Mouse (Mus musculus) regulatory T cell (primary cell): ENCODE results near the gene A2ml1.
"Not testable (repeated sequence)": the region's sequence is repeated elsewhere in the genome, so short reads cannot be mapped to it uniquely, and the experiment has no call there.

Experiments
- in situ Hi-C: fragments of 300-600 bp; cut with MboI, MseI; formaldehyde crosslinking; loops from one replicate; pipeline ENCODE4 v1.15.1; 2025; ENCODE audit warnings: high pct_unique_total_duplicates

A2ml1 gene

GRCm38 (mm10) chr6:128581508-128581907 lies at the start of gene A2ml1:
Gene A2ml1, minus strand, starts transcription at chr6:128581608.
- in situ Hi-C loops = no loop called here

- in situ Hi-C loops = not testable (repeated sequence)
Observed at GRCm38 (mm10) chr6:128629771-128630739, 48.6 kb upstream of the A2ml1 start.

- in situ Hi-C loops = not testable (repeated sequence)
Observed at GRCm38 (mm10) chr6:128625246-128625645, 43.8 kb upstream of the A2ml1 start.

- in situ Hi-C loops = loop anchor here (25.0 kb wide), 1 partner anchor 1513 kb away; the partner anchor contains the start of gene Klra8
Observed at GRCm38 (mm10) chr6:128624425-128624824, 43.0 kb upstream of the A2ml1 start.

GRCm38 (mm10) chr6:128623433-128623832 lies 42.0 kb upstream of the A2ml1 start, which contains the start of gene Klrb1a:
Gene Klrb1a, minus strand, starts transcription at chr6:128623533.
- in situ Hi-C loops = loop anchor here (25.0 kb wide), 1 partner anchor 1514 kb away; the partner anchor contains the start of gene Klra8

GRCm38 (mm10) chr6:128622733-128623132 lies 41.3 kb upstream of the A2ml1 start:
- in situ Hi-C loops = loop anchor here (25.0 kb wide), 1 partner anchor 1515 kb away; the partner anchor contains the start of gene Klra8

- in situ Hi-C loops = loop anchor here (25.0 kb wide), 1 partner anchor 1531 kb away; the partner anchor contains the start of gene Klra8
Observed at GRCm38 (mm10) chr6:128606350-128606749, 24.9 kb upstream of the A2ml1 start.

GRCm38 (mm10) chr6:128604512-128604911 lies 23.1 kb upstream of the A2ml1 start:
- in situ Hi-C loops = loop anchor here (25.0 kb wide), 1 partner anchor 1533 kb away; the partner anchor contains the start of gene Klra8

GRCm38 (mm10) chr6:128602463-128603201 lies 21.2 kb upstream of the A2ml1 start:
- in situ Hi-C loops = loop anchor here (25.0 kb wide), 1 partner anchor 1535 kb away; the partner anchor contains the start of gene Klra8

GRCm38 (mm10) chr6:128602026-128602425 lies 20.6 kb upstream of the A2ml1 start:
- in situ Hi-C loops = loop anchor here (25.0 kb wide), 1 partner anchor 1535 kb away; the partner anchor contains the start of gene Klra8

GRCm38 (mm10) chr6:128599555-128599954 lies 18.1 kb upstream of the A2ml1 start:
- in situ Hi-C loops = loop anchor here (5.0 kb wide), 1 partner anchor 143 kb away; no protein-coding TSS in a partner anchor

GRCm38 (mm10) chr6:128598256-128599047 lies 17.0 kb upstream of the A2ml1 start:
- in situ Hi-C loops = loop anchor here (5.0 kb wide), 1 partner anchor 144 kb away; no protein-coding TSS in a partner anchor

GRCm38 (mm10) chr6:128597121-128597522 lies 15.7 kb upstream of the A2ml1 start:
- in situ Hi-C loops = loop anchor here (5.0 kb wide), 1 partner anchor 145 kb away; no protein-coding TSS in a partner anchor

- in situ Hi-C loops = loop anchor here (5.0 kb wide), 1 partner anchor 148 kb away; no protein-coding TSS in a partner anchor
Observed at GRCm38 (mm10) chr6:128594651-128595050, 13.2 kb upstream of the A2ml1 start.

GRCm38 (mm10) chr6:128589426-128589825 lies 8.0 kb upstream of the A2ml1 start:
- in situ Hi-C loops = no loop called here

- in situ Hi-C loops = no loop called here
Observed at GRCm38 (mm10) chr6:128587619-128588018, 6.2 kb upstream of the A2ml1 start.

GRCm38 (mm10) chr6:128585642-128586245 lies 4.3 kb upstream of the A2ml1 start:
- in situ Hi-C loops = no loop called here

GRCm38 (mm10) chr6:128584070-128584660 lies 2.8 kb upstream of the A2ml1 start:
- in situ Hi-C loops = no loop called here

- in situ Hi-C loops = no loop called here
Observed at GRCm38 (mm10) chr6:128577301-128577700, 4.1 kb downstream of the A2ml1 start.

GRCm38 (mm10) chr6:128566589-128566988 lies 14.8 kb downstream of the A2ml1 start:
- in situ Hi-C loops = no loop called here
